Mouse (Mus musculus): ENCODE results near the gene Gm5431. TPM values are rescaled to one million over a fixed set of nuclear protein-coding genes. Genes with fewer than 3 reads are reported as not detected.

Gene Gm5431
- polyA plus RNA-seq, 1 experiment, result not detected

DNA sequence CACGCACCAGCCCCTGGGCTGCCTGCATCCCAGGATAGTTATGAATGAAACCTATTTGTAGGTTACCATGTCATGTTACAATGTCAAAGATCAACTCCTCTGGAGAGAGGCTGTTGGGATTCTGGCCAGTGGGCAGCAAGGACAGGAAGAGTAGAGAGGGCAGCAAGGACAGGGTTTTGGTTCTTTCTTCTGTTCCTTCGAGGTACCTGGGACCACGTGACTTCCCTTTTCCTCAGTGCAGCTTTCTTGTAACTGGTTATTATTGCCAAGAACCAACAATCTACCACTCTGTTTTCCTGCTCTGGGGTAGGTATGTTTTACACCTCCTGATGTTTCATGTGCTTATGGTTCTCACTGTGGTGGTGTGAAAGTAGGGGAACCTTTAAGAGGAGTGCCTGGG lies 38.2 kb downstream of the Gm5431 start:
- no peak for TF ChIP-seq GATA1 (IDR thresholded peaks at IDR 0.05; ENCODE audit: low read length)

DNA sequence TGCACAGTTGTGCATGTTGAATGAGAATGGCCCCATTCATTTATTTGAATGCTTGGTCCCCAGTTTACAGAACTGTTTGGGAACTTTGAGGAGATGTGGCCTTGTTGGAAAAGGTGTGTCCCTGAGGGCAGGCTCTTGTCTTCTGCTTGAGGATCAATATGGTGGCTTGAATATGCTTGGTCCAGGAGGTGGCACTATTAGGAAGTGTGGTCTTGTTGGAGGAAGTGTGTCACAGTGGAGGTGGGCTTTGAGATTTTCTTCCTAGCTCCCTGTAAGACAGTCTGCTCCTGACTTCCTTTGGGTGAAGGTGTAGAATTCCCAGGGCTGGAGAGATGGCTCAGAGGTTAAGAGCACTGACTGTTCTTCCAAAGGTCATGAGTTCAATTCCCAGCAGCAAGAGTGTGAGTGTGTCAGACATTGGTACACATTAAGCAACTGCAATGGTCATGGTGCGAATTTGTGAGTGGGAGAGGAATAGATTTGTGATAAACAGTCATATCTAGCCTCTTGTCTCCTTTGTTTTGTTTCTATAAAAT lies 39.2 kb downstream of the Gm5431 start:
- TF ChIP-seq GATA1 (IDR thresholded peaks at IDR 0.05; ENCODE audit: low read length), result no peak

DNA sequence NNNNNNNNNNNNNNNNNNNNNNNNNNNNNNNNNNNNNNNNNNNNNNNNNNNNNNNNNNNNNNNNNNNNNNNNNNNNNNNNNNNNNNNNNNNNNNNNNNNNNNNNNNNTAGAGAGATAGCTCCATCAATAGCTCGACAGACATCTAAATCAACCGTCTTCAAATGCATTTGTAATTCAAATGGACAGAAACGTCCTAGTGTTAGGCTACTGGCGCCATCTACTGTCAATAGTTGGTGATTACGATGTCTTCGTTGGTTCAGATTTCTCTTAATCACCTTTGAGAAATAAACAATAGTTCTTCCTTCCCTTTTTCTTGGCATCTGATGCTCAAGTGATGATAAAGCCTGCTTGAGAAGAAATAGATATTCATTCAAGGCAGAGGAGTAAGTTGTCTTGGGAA lies 43.0 kb downstream of the Gm5431 start:
- no peak for TF ChIP-seq GATA1 (IDR thresholded peaks at IDR 0.05; ENCODE audit: low read length)

DNA sequence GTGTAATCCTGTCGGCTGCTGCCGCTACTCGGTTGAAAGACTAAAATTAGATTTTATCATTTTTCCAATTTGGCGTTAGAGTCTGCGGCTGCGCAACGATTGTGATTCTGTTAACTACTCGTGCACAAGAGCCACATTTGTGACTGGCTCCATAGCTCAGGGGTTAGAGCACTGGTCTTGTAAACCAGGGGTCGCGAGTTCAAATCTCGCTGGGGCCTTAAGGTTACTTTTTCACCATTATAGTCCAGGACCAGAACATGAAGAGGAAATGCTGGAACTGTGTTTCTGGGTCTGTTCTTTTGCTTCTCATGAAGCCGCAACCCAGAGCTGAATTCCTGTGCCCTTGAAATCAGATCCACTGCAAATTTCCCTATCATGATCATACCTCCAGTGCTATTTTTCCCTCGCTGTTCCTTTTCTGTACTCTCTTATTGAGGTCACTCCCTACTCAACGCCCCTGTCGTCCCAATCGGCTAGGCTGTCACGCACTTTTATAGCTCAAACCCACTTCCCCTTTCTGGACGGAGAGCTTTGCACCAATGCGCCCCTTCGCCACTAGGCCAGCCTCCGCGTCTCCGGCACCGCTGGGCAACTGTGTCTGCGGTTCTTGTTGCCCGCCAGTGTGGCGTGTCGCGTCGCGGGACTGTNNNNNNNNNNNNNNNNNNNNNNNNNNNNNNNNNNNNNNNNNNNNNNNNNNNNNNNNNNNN lies 48.4 kb downstream of the Gm5431 start:
- no peak for TF ChIP-seq GATA1 (IDR thresholded peaks at IDR 0.05; ENCODE audit: low read length)

- TF ChIP-seq GATA1 (IDR thresholded peaks at IDR 0.05; ENCODE audit: low read length), result peak; percentile 15
Measured at GRCm38 (mm10) chr11:48852624-48853473, 49.2 kb downstream of the Gm5431 start.

DNA sequence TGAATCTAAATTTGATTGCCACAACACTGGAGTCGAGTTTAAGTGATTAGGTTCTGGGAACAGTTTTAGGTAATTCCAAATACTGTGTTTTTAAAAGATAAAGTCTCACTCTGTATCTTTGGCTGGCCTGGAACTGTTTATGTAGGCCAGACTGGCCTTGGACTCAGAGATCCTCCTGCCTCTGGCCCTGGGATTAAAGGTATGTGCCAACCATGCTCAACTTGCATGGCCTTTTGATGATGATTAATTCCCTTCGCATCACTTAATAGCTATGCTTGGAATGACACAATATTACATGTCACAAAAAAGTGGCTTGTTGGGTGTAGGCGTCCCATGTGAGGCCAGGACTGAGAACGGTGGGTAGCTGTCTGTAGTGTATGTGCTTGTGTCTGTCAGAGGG lies 49.8 kb downstream of the Gm5431 start:
- no peak for TF ChIP-seq GATA1 (IDR thresholded peaks at IDR 0.05; ENCODE audit: low read length)

GRCm38 (mm10) chr11:48851270-48851995 lies 50.6 kb downstream of the Gm5431 start:
- TF ChIP-seq GATA1 (IDR thresholded peaks at IDR 0.05; ENCODE audit: low read length), result no peak

- no peak for TF ChIP-seq GATA1 (IDR thresholded peaks at IDR 0.05; ENCODE audit: low read length)
Measured at GRCm38 (mm10) chr11:48850240-48850639, 51.8 kb downstream of the Gm5431 start.

- no peak for TF ChIP-seq GATA1 (IDR thresholded peaks at IDR 0.05; ENCODE audit: low read length)
Measured at GRCm38 (mm10) chr11:48846881-48847280, 55.1 kb downstream of the Gm5431 start.

DNA sequence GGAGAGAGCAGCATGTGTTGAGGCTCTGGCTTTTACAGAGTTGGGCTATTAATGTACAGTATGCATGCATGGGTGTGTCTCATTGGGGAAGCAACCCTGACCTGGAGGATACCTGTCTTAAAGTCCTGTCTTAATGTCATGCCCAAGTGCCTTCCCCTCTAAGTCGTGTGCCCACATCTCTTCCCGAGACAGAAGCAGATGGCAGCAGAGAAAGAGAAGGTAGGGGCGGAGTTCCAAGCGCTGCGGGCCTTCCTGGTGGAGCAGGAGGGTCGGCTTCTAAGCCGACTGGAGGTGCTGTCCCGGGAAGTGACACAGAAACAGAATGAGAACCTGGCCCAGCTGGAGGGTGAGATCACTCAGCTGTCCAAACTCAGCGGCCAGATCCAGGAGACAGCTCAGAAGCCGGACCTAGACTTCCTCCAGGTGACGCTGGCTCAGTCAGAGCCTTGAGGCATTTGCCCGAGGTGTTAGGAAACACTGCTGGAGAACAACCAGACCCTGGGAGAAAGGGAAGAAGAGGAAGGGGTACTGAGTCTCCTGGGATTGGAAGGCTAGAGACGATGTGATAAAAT lies 56.7 kb downstream of the Gm5431 start:
- no peak for TF ChIP-seq GATA1 (IDR thresholded peaks at IDR 0.05; ENCODE audit: low read length)

DNA sequence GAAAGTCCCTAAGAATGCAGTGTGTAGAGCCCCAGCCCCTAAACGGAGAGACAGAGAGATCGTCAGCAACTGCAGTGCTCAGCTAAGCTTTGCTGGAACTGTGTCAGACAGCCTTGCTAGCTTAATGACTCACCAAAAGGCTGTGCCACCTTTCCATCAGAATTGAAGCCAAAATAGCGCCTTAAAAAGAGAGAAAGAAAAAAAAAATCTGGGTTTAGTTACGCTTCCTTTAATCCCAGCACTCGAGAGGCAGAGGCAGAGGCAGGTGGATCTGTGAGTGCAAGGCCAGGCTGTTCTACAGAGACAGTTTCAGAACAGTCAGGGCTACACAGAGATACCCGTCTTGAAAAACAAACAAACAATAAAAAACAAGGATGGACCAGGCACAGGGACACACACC lies 57.7 kb downstream of the Gm5431 start:
- TF ChIP-seq GATA1 (IDR thresholded peaks at IDR 0.05; ENCODE audit: low read length), result no peak

DNA sequence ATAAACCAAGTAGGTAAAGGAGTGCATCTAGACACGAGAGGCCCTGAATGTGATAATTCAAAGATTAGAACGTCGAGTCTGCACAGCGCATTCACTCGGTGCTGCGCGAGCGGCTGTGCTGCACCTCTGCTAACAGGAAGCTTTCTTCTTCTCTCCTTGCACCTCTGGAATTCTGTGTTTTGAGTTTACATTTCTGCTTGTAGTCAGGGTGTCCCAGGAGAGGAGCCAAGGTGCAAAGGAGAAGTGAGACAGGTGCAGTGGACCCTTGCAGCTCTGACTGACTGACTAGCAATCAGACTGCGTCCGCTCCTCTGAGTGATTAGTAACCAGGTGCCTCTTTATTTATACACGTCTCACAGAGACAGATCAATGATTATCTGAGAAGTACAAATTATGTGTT lies 58.8 kb downstream of the Gm5431 start:
- TF ChIP-seq GATA1 (IDR thresholded peaks at IDR 0.05; ENCODE audit: low read length), result no peak

- no peak for TF ChIP-seq GATA1 (IDR thresholded peaks at IDR 0.05; ENCODE audit: low read length)
Measured at GRCm38 (mm10) chr11:48842378-48842792, 59.6 kb downstream of the Gm5431 start.

- no peak for TF ChIP-seq GATA1 (IDR thresholded peaks at IDR 0.05; ENCODE audit: low read length)
Measured at GRCm38 (mm10) chr11:48841213-48841612, 60.8 kb downstream of the Gm5431 start.

- no peak for TF ChIP-seq GATA1 (IDR thresholded peaks at IDR 0.05; ENCODE audit: low read length)
Measured at GRCm38 (mm10) chr11:48840805-48841204, 61.2 kb downstream of the Gm5431 start.
